Mouse (Mus musculus) cortical plate, adult 2 months (tissue): Measurements from ENCODE around the gene Traf5.

Experiments used
- CTCF ChIP-seq: fragments of 200-500 bp; IDR thresholded peaks from 2 replicates; pipeline ENCODE4 v1.5.1; 2011; ENCODE audit warnings: mild to moderate bottlenecking, control low read depth, low read length; ENCODE audit not compliant: insufficient read depth; ENCODE audit errors: extremely low read depth
- POLR2A ChIP-seq: fragments of 200-500 bp; IDR thresholded peaks from 2 replicates; pipeline ENCODE4 v1.6.1; 2011; ENCODE audit warnings: mild to moderate bottlenecking, low read length, control low read depth; ENCODE audit not compliant: insufficient read depth; ENCODE audit errors: extremely low read depth

- TF ChIP-seq POLR2A: no peak
- TF ChIP-seq CTCF: no peak
Measured at GRCm38 (mm10) chr1:192125761-192126160, 33.4 kb upstream of the Traf5 start.
